Mouse (Mus musculus) C2C12 (cell line): ENCODE measurements around the gene Gse1. TPM values are rescaled to one million over a fixed set of nuclear protein-coding genes. Genes with fewer than 3 reads are reported as not detected.

Source experiments
- H3K27me3 ChIP-seq: one replicate; pipeline ENCODE4 v1.6.1; 2011; ENCODE audit not compliant: control insufficient read depth, insufficient read depth, insufficient read length
- H3K36me3 ChIP-seq: one replicate; pipeline ENCODE4 v1.6.1; 2011; ENCODE audit not compliant: control insufficient read depth, insufficient read depth
- H3K4me3 ChIP-seq: one replicate; pipeline ENCODE4 v1.5.1; 2011; ENCODE audit warnings: mild to moderate bottlenecking, control low read depth; ENCODE audit not compliant: poor library complexity, insufficient read depth, severe bottlenecking
- H3K79me2 ChIP-seq: one replicate; pipeline ENCODE4 v1.6.1; 2011; ENCODE audit not compliant: control insufficient read depth, insufficient read depth
- H3K79me3 ChIP-seq: one replicate; pipeline ENCODE4 v1.6.1; 2011; ENCODE audit warnings: low read depth, control low read depth
- H3ac ChIP-seq: one replicate; pipeline ENCODE3; 2011; ENCODE audit warnings: low read depth; ENCODE audit not compliant: control insufficient read depth, insufficient read length
- CEBPB ChIP-seq: IDR thresholded peaks from one replicate; pipeline ENCODE4 v1.6.1; 2011; ENCODE audit warnings: low read depth, mild to moderate bottlenecking, control low read depth, moderate library complexity
- CTCF ChIP-seq: IDR thresholded peaks from one replicate; pipeline ENCODE4 v1.5.1; 2011; ENCODE audit not compliant: control insufficient read depth, insufficient read depth, insufficient read length
- FOSL1 ChIP-seq: IDR thresholded peaks from one replicate; pipeline ENCODE4 v1.8.0; 2011; ENCODE audit warnings: mild to moderate bottlenecking, low read length; ENCODE audit not compliant: poor library complexity, insufficient read depth, severe bottlenecking
- MAX ChIP-seq: IDR thresholded peaks from one replicate; pipeline ENCODE4 v1.6.1; 2011; ENCODE audit warnings: mild to moderate bottlenecking, control low read depth
- MYOD1 ChIP-seq: IDR thresholded peaks from one replicate; pipeline ENCODE4 v1.6.1; 2011; ENCODE audit warnings: low read depth; ENCODE audit not compliant: control insufficient read depth, insufficient read length
- MYOG ChIP-seq: IDR thresholded peaks from one replicate; pipeline ENCODE4 v1.6.1; 2011; ENCODE audit not compliant: control insufficient read depth, insufficient read length; ENCODE audit errors: extremely low read depth
- USF1 ChIP-seq: IDR thresholded peaks from one replicate; pipeline ENCODE4 v1.6.1; 2011; ENCODE audit warnings: low read depth, mild to moderate bottlenecking, control low read depth, moderate library complexity
- polyA plus RNA-seq: library from polyadenylated mRNA; unstranded; fragments of >200 nt; fragmentation: generic; extraction: Trizol; gene quantifications from one replicate; pipeline ENCODE4 v1.2.1, GENCODE M21; 2012; ENCODE audit warnings: missing spikeins

The Gse1 gene
- polyA plus RNA-seq, 1 experiment, result 15.6 TPM

- no peaks in the 10 kb centered on the region for H3K36me3 ChIP-seq
- TF ChIP-seq CTCF (no peak), MYOD1 (no peak), USF1 (no peak)
These were observed 182.8 kb downstream of the Gse1 start for GRCm38 (mm10) chr8:120411059-120411458.

DNA sequence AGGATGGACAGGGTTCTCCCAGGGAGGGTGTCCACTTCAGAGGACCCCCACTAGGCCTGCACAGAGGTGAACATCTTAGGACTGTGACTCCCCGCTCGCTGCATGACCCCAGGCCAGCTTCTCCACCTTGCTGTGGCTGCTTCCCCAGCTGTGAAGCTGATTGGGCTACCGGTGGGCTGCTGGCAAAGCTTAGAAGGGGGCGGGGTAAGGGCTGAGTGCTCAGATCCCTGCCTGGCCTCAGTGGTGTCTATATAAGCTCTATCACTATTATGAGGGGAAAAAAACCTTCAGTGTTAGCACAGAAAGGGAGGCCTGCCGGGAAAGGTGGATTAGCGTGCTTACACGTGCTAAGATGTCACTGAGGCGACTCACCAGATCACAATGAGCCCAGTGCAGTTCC, 183.6 kb downstream of the Gse1 start:
- TF ChIP-seq MAX (peak; percentile 73), FOSL1 (no peak)
- Histone ChIP-seq H3K4me3 (no peak overlapping the region), H3ac (no peak overlapping the region), H3K36me3 (no peaks in the 10 kb centered on the region), H3K79me2 (no peaks in the 10 kb centered on the region), H3K27me3 (no peaks in the 10 kb centered on the region), H3K79me3 (no peaks in the 10 kb centered on the region)

More at GRCm38 (mm10) chr8:120411059-120411458, 182.8 kb downstream of the Gse1 start:
- no peaks in the 10 kb centered on the region for H3K79me2 ChIP-seq
- H3K27me3 ChIP-seq, result no peaks in the 10 kb centered on the region
- no peak overlapping the region for H3ac ChIP-seq
- no peak overlapping the region for H3K4me3 ChIP-seq
- H3K79me3 ChIP-seq, result no peaks in the 10 kb centered on the region

GRCm38 (mm10) chr8:120412357-120412756, 184.1 kb downstream of the Gse1 start:
- Histone ChIP-seq H3K79me2 (no peaks in the 10 kb centered on the region), H3K36me3 (no peaks in the 10 kb centered on the region), H3ac (no peak overlapping the region), H3K4me3 (no peak overlapping the region), H3K27me3 (no peaks in the 10 kb centered on the region), H3K79me3 (no peaks in the 10 kb centered on the region)
- TF ChIP-seq MAX, result no peak
- no peak for TF ChIP-seq USF1
- no peak for TF ChIP-seq MYOG
- TF ChIP-seq MYOD1, result no peak
- no peak for TF ChIP-seq CTCF
- TF ChIP-seq CEBPB, result no peak
- TF ChIP-seq FOSL1, result no peak

- no peaks in the 10 kb centered on the region for H3K27me3 ChIP-seq
- TF ChIP-seq MAX, result no peak
- TF ChIP-seq USF1, result no peak
- no peak for TF ChIP-seq MYOG
- TF ChIP-seq CEBPB, result no peak
- TF ChIP-seq FOSL1, result no peak
- no peak for TF ChIP-seq CTCF
- TF ChIP-seq MYOD1, result no peak
- no peak overlapping the region for H3ac ChIP-seq
- no peaks in the 10 kb centered on the region for H3K36me3 ChIP-seq
- no peaks in the 10 kb centered on the region for H3K79me2 ChIP-seq
- H3K4me3 ChIP-seq, result no peak overlapping the region
- H3K79me3 ChIP-seq, result no peaks in the 10 kb centered on the region
These were observed 184.8 kb downstream of the Gse1 start for GRCm38 (mm10) chr8:120412911-120413625.

DNA sequence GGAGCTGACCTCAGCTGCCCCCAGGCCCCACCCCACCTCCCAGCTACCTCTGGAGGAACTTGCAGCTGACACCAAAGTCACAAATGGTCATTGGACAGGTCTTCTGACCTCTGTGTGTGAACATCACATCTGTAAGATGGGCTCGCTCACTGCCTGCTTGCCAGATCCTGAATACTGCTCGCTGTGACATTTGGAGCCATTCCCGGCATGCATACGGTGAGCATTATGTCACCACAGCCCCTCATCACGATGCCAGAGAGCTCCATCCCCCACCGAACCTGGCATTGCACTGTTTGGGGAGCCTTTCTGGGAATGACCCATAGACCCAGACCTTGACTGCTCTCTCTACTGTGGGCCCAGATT, 185.4 kb downstream of the Gse1 start:
- H3K27me3 ChIP-seq, result no peaks in the 10 kb centered on the region
- H3K36me3 ChIP-seq, result no peaks in the 10 kb centered on the region
- H3K79me3 ChIP-seq, result no peaks in the 10 kb centered on the region
- H3K4me3 ChIP-seq, result no peak overlapping the region
- H3ac ChIP-seq, result no peak overlapping the region
- TF ChIP-seq USF1, result no peak
- H3K79me2 ChIP-seq, result peaks cover 2% of the 10 kb centered on the region

DNA sequence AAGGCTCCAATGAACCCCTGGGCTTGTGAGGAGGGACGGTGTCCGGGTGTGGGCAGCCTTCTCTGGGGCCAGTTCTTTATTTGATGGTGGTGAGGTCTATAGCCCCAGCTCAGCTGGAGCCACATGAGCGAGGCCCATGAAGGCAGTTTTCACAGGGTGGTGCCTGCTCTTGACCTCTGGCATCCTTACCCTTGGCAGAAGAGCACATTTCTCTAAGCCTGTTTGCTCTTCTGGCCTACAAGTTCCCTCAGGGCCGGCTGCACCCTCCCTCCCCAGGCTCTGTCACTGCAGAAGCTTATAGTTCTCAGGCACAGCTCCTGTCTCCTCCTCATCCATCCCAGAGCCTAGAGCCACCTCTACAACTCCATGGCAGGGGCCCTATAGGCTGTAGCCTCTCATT, 186.0 kb downstream of the Gse1 start:
- Histone ChIP-seq H3K4me3 (no peak overlapping the region), H3K79me2 (peaks cover 5% of the 10 kb centered on the region), H3K79me3 (no peaks in the 10 kb centered on the region), H3K36me3 (no peaks in the 10 kb centered on the region), H3ac (no peak overlapping the region), H3K27me3 (no peaks in the 10 kb centered on the region)
- no peak for TF ChIP-seq CTCF
- no peak for TF ChIP-seq MYOG
- TF ChIP-seq USF1, result no peak
- TF ChIP-seq MAX, result no peak

GRCm38 (mm10) chr8:120415474-120415873, 187.2 kb downstream of the Gse1 start:
- Histone ChIP-seq H3K79me2 (peaks cover 5% of the 10 kb centered on the region), H3K36me3 (no peaks in the 10 kb centered on the region), H3K27me3 (no peaks in the 10 kb centered on the region), H3K4me3 (no peak overlapping the region), H3ac (no peak overlapping the region), H3K79me3 (no peaks in the 10 kb centered on the region)
- TF ChIP-seq MYOG (no peak), MAX (no peak), FOSL1 (no peak), CEBPB (no peak), MYOD1 (no peak), USF1 (no peak), CTCF (no peak)
